Mouse (Mus musculus) hindbrain, embryonic 15.5 days (tissue): Measurements from ENCODE around the gene Sestd1. TPM values are rescaled to one million over a fixed set of nuclear protein-coding genes. Genes with fewer than 3 reads are reported as not detected.
A peak's percentile ranks its signal among the peaks of the same experiment; 100 is the strongest.

ENCODE experiments used
- ATAC-seq: fragments of 200-750 bp; cut with Nextera tagmentation; 2 replicates; pipeline ENCODE4 v1.8.0; 2017; ENCODE audit warnings: low read depth, moderate number of reproducible peaks, moderate TSS enrichment; ENCODE audit not compliant: low FRiP score
- H3K27ac ChIP-seq: fragments of 300-500 bp; sonication (generic); replicated peaks from 2 replicates; pipeline ENCODE4 v1.5.1; 2015; ENCODE audit warnings: mild to moderate bottlenecking, inconsistent platforms
- H3K27me3 ChIP-seq: fragments of 300-500 bp; sonication (generic); 2 replicates; pipeline ENCODE4 v1.6.1; 2015; ENCODE audit warnings: control low read depth, inconsistent platforms
- H3K36me3 ChIP-seq: fragments of 300-500 bp; sonication (generic); 2 replicates; pipeline ENCODE4 v1.6.1; 2015; ENCODE audit warnings: control low read depth, inconsistent platforms
- H3K4me1 ChIP-seq: fragments of 300-500 bp; sonication (generic); replicated peaks from 2 replicates; pipeline ENCODE4 v1.6.1; 2015; ENCODE audit warnings: control low read depth, inconsistent platforms
- H3K4me2 ChIP-seq: fragments of 300-500 bp; sonication (generic); 2 replicates; pipeline ENCODE4 v1.6.1; 2015; ENCODE audit warnings: moderate library complexity, mild to moderate bottlenecking, inconsistent platforms
- H3K4me3 ChIP-seq: fragments of 300-500 bp; sonication (generic); 2 replicates; pipeline ENCODE4 v1.5.1; 2015; ENCODE audit warnings: mild to moderate bottlenecking, inconsistent platforms
- H3K9ac ChIP-seq: fragments of 300-500 bp; sonication (generic); 2 replicates; pipeline ENCODE4 v1.6.1; 2015; ENCODE audit warnings: inconsistent platforms
- H3K9me3 ChIP-seq: fragments of 300-500 bp; sonication (generic); 2 replicates; pipeline ENCODE4 v1.6.1; 2016; ENCODE audit warnings: control low read depth, inconsistent platforms
- WGBS: fragments of 180-500 bp; shearing (Covaris S2); methylation state at CpG from one replicate; pipeline ENCODE4 v1.1.7; 2015; 5-methylcytosine and 5-hydroxymethylcytosine counted together
- polyA plus RNA-seq: library from polyadenylated mRNA; unstranded; fragments of >200 nt; fragmentation: Nextera tagmentation; extraction: Ambion mirVana; gene quantifications from 2 replicates; pipeline ENCODE4 v1.2.1, GENCODE M21; 2015

The Sestd1 gene
- polyA plus RNA-seq, 1 experiment from 2014 or later = 28.1 TPM

DNA sequence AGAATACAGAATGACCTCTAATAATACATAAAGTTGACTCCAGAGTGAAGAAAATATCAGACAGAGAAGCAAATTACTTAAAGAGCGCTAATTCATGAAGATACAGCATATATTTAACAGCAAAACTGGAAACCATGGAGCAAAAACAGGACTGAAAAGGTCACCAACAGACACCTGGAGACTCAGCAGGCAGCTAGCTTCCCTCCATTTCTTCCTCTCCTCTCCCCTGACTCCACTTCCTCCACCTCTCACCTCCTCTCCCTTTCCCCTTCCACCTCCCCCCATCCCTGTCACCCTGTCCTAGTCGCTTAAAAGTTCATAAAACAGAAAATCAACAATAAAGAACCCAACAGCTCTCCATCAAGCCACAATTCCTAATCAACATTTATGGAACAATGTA, 13.5 kb downstream of the Sestd1 start:
- no peaks in the 10 kb centered on the region for H3K27me3 ChIP-seq
- no peaks in the 10 kb centered on the region for H3K36me3 ChIP-seq
- H3K9ac ChIP-seq = no peak overlapping the region
- no peak overlapping the region for H3K27ac ChIP-seq
- H3K4me2 ChIP-seq = no peak overlapping the region
- H3K9me3 ChIP-seq = no peaks in the 10 kb centered on the region
- H3K4me3 ChIP-seq = no peak overlapping the region
- ATAC-seq = no peak
- WGBS = 87% methylated on average over 2 of the region's 2 CpGs
- H3K4me1 ChIP-seq = peaks cover 52% of the 10 kb centered on the region

DNA sequence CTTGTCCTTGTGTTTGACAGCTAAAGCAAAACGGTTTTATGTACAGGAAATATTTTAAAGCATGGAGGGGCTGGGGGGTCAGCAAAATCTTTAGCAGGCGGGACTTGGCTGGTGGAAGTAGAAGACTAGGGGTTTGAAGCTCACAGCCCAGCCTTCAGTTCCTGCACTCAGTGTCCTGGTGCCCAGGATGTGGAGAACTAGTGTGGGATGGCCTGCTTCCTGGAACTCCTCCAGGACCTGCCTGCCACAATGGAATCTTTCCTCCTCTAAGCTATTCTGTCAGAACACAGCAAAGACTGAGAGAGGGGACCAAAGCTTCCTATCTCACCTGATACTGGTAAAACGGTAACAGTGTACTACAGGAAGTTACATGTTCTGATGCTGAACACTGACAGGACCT, 14.4 kb downstream of the Sestd1 start:
- Histone ChIP-seq H3K9me3 (no peaks in the 10 kb centered on the region), H3K36me3 (no peaks in the 10 kb centered on the region), H3K4me3 (no peak overlapping the region), H3K27ac (no peak overlapping the region), H3K27me3 (no peaks in the 10 kb centered on the region), H3K4me2 (no peak overlapping the region), H3K9ac (no peak overlapping the region), H3K4me1 (peaks cover 56% of the 10 kb centered on the region)
- WGBS = 89% methylated on average over 3 of the region's 3 CpGs
- ATAC-seq = no peak

DNA sequence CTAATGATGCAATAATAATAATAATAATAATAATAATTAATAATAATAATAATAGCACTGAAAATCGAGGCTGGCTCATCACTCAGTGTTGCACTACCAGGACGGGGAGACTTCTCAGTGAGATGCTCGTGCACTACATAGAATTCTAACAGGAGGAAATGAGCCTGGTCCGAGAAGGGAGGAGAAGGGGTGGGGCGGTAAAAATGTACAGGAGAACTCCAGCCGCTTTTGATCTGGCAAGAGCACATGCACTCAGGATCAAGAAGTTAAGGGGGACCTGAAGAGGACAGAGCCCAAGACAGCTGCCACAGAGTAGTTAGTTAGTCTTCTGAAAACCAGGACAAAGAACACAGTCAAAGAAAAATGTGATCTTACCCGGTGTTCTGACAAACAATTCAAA, 15.1 kb downstream of the Sestd1 start:
- WGBS = 77% methylated on average over 7 of the region's 7 CpGs
- Histone ChIP-seq H3K4me1 (peaks cover 55% of the 10 kb centered on the region), H3K27ac (no peak overlapping the region), H3K4me2 (no peak overlapping the region), H3K27me3 (no peaks in the 10 kb centered on the region), H3K36me3 (no peaks in the 10 kb centered on the region), H3K4me3 (no peak overlapping the region), H3K9ac (no peak overlapping the region), H3K9me3 (no peaks in the 10 kb centered on the region)
- no peak for ATAC-seq

DNA sequence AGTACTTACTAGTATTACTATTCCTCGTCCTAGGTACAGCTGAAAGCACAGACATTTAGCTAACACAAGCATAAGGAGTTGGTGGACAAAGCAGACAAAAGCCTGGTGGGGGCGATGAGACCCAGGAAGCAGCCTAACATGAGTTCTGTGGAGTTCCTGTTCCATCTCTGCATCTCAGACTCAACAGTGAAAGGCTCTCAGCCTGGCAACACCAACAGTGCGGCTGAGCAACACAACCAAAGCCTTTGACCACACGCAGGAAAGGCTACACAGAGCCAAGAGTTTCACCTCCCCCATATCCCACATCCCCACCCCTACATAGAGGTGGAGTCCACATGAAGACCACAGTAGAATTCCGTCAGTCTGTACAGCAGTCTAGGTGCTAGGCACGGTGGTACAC, 15.8 kb downstream of the Sestd1 start:
- Histone ChIP-seq H3K4me2 (no peak overlapping the region), H3K9ac (no peak overlapping the region), H3K27me3 (no peaks in the 10 kb centered on the region), H3K4me1 (peaks cover 50% of the 10 kb centered on the region), H3K9me3 (no peaks in the 10 kb centered on the region), H3K27ac (no peak overlapping the region), H3K4me3 (no peak overlapping the region), H3K36me3 (no peaks in the 10 kb centered on the region)
- 88% methylated on average over 6 of the region's 6 CpGs for WGBS
- no peak for ATAC-seq

DNA sequence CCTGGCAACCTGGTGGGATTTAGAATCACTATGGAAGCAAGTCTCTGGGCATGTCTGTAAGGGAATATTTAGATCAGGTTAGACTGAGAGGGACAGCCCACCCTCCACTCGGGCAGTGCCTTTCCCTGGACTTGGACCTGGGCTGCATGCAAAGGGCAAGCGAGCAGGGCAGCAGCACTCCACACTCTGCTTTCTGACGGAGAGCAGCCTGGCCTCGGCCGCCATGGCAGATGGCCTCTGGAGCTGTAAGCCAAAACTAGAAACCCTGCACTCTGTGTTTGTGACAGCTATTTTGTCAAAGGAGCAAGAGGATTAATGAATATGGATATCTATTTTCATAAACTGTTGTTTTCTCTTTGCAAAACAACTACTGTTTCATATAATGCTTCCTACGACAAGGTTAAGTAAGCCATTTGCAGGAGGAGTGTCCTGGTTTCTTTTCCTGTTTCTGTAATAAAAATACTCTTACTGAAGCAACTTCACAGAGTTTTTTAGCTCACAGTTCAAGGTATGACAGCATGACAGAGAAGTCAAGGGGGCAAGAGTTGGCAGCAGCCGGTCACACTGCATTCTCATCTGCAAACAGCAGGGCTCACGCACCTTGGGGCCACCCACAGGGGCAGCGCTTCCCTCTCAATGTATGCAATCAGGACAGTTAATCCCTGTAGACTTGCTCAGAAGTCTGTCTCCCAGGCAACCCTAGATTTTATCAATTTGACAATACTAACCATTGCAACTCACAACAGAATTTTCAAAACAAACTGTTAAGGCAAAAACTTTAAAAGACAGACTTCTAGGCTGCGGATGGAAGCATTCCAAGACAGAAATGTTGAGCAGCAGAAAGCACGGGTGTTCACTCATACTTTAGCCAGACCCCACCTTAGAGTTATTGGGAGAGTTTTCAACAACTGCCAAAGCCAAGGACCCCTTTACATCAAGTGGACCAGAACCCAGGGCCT, 16.6 kb downstream of the Sestd1 start:
- no peak overlapping the region for H3K4me2 ChIP-seq
- peak overlapping the region; percentile 48; the same call in 1 of the 2 replicates for H3K27ac ChIP-seq
- WGBS = 51% methylated on average over 11 of the region's 11 CpGs
- no peaks in the 10 kb centered on the region for H3K36me3 ChIP-seq
- H3K27me3 ChIP-seq = no peaks in the 10 kb centered on the region
- 0 out of 2 replicates have a peak, but pooled peaks have one; percentile 14 for ATAC-seq
- no peak overlapping the region for H3K9ac ChIP-seq
- H3K4me1 ChIP-seq = peaks cover 42% of the 10 kb centered on the region
- no peak overlapping the region for H3K4me3 ChIP-seq
- no peaks in the 10 kb centered on the region for H3K9me3 ChIP-seq

DNA sequence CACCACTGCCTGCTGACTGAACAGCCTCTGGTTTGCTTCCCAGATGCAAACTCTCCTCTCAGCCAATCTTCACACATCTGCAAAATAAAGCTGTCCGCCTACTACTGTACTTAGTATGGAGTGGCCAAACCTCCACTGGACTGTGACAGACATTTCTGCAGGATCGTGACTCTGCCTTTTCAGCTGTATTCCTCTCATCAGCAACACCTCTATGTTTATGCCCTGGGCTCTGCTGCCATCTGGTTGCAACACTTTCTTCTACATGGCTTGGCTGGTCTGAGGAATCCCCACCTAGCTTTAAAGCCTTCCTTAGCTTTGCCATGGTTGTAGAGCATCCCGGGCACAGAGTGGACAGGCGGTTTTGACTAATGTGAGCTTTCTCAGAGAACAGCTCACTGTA, 20.3 kb downstream of the Sestd1 start:
- Histone ChIP-seq H3K4me3 (no peak overlapping the region), H3K4me1 (peaks cover 30% of the 10 kb centered on the region), H3K36me3 (no peaks in the 10 kb centered on the region), H3K27ac (no peak overlapping the region), H3K4me2 (no peak overlapping the region), H3K9me3 (no peaks in the 10 kb centered on the region), H3K27me3 (no peaks in the 10 kb centered on the region), H3K9ac (no peak overlapping the region)
- ATAC-seq = peak; percentile 13; the same call in 1 of the 2 replicates
- 79% methylated on average over 4 of the region's 4 CpGs for WGBS

DNA sequence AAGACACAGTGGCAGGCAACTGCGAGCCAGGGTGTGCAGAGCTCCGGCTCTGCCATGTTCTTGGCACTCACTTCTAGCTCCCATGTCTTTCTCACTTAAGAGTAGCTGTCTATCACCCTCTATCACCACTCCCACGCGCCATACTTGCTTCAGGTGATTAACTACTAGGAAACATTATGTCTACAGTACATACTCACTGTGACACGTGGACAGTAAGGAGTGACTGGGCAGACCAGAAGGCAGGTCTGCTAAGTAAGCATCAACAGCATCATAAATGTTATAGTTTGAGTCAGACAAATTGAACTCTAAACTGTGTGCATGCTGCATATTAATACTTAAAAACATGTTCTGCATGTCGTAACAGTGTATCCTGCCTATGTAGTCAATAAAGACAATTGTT, 27.2 kb downstream of the Sestd1 start:
- H3K27ac ChIP-seq = no peak overlapping the region
- H3K9me3 ChIP-seq = no peaks in the 10 kb centered on the region
- H3K4me3 ChIP-seq = no peak overlapping the region
- no peak overlapping the region for H3K9ac ChIP-seq
- ATAC-seq = 0 out of 2 replicates have a peak, but pooled peaks have one; percentile 9
- H3K36me3 ChIP-seq = no peaks in the 10 kb centered on the region
- whole genome bisulfite sequencing = 87% methylated on average over 6 of the region's 6 CpGs
- peaks cover 11% of the 10 kb centered on the region for H3K4me1 ChIP-seq
- H3K27me3 ChIP-seq = no peaks in the 10 kb centered on the region
- no peak overlapping the region for H3K4me2 ChIP-seq

DNA sequence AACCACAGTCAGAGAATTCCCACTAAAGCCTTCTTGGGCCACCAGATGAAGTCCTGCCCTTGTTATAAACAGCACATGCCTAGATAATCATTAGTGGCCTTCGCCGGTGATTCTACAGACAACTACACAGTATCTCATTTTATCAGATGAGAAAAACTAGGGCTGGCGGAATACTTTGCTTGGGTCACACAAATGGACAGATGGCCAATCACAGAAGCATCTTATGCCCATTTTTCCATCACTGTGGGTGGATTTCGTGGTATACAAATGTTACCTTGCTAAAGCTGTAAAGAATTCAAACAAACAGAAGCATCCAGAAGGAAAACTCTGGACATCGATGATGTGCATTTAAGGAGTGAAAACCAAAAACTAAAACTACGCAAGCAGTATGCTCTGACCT, 28.7 kb downstream of the Sestd1 start:
- no peaks in the 10 kb centered on the region for H3K9me3 ChIP-seq
- no peak overlapping the region for H3K4me2 ChIP-seq
- no peaks in the 10 kb centered on the region for H3K27me3 ChIP-seq
- ATAC-seq = no peak
- H3K27ac ChIP-seq = no peak overlapping the region
- no peak overlapping the region for H3K9ac ChIP-seq
- 96% methylated on average over 6 of the region's 6 CpGs for WGBS
- no peak overlapping the region for H3K4me3 ChIP-seq
- no peaks in the 10 kb centered on the region for H3K36me3 ChIP-seq
- peaks cover 11% of the 10 kb centered on the region for H3K4me1 ChIP-seq

DNA sequence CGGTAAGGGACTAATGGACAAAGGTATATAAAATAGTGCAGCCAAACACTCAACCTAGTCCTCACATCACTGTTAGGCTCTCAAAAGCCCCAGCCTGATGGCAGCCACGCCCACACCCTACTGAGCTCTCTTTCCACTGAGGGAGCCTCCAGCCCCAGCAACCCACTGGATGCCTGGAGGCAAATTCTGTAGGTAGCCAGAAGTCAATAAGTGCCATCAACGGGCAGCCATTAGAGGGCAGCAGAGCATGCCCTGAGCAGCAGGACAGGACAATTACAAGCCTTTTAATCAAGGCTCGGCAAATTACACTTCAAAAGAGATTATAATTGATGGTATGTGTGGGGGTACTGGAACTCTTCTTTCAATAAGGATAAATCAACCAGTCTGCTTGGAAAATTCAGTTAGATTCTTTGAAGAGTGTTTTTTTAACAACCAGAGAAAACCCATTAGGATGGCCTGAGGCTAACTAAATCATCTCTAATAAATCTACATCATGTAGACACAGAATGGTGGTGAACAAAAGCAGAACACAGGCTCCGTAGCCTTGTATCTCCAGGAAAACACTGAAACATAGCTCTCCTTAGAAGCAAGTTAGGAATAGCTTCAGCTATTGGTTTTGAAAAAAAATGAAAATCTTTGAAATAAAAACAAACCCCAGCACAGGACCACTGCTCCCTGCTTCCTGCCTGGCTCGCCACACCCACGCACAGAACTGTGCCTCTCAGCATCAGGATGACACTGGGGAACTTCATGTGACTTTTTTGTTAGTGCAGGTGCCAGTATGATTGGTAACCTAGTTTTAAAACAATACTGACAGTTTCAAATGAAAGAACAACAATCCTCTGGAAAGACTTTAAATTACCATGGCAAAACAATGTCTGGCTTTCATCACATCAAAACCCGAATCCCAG, 30.4 kb downstream of the Sestd1 start:
- no peaks in the 10 kb centered on the region for H3K36me3 ChIP-seq
- H3K9me3 ChIP-seq = no peaks in the 10 kb centered on the region
- 31% methylated on average over 8 of the region's 8 CpGs for WGBS
- no peak overlapping the region for H3K4me2 ChIP-seq
- peaks cover 17% of the 10 kb centered on the region for H3K4me1 ChIP-seq
- H3K27me3 ChIP-seq = no peaks in the 10 kb centered on the region
- ATAC-seq = 0 out of 2 replicates have a peak, but pooled peaks have one; percentile 29
- H3K4me3 ChIP-seq = no peak overlapping the region
- no peak overlapping the region; the same call in 1 of the 2 replicates for H3K27ac ChIP-seq
- no peak overlapping the region for H3K9ac ChIP-seq

DNA sequence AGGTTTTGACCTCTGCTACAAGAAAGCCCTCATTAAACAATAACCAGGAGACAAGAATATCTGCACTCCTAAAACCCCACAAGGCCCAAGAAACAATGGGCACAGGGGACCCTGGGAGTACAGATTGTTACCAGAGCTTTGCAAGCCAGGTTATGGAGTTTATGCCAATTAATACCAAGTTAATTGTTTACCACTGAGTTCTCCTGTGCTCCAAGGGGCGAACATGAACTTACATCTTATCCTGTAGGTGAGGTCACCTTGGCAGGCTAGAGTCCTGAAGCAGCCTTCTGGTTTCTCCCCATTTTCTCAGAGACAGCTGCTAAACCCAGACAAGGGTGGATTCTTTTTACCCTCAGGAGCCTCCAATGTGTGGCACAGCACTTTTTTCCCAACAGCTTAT, 32.0 kb downstream of the Sestd1 start:
- H3K36me3 ChIP-seq = no peaks in the 10 kb centered on the region
- no peak for ATAC-seq
- H3K27me3 ChIP-seq = no peaks in the 10 kb centered on the region
- H3K27ac ChIP-seq = no peak overlapping the region
- no peak overlapping the region for H3K4me3 ChIP-seq
- H3K4me2 ChIP-seq = no peak overlapping the region
- H3K9me3 ChIP-seq = no peaks in the 10 kb centered on the region
- H3K9ac ChIP-seq = no peak overlapping the region
- H3K4me1 ChIP-seq = peaks cover 17% of the 10 kb centered on the region
- 93% methylated on average over 1 of the region's 1 CpGs for WGBS

DNA sequence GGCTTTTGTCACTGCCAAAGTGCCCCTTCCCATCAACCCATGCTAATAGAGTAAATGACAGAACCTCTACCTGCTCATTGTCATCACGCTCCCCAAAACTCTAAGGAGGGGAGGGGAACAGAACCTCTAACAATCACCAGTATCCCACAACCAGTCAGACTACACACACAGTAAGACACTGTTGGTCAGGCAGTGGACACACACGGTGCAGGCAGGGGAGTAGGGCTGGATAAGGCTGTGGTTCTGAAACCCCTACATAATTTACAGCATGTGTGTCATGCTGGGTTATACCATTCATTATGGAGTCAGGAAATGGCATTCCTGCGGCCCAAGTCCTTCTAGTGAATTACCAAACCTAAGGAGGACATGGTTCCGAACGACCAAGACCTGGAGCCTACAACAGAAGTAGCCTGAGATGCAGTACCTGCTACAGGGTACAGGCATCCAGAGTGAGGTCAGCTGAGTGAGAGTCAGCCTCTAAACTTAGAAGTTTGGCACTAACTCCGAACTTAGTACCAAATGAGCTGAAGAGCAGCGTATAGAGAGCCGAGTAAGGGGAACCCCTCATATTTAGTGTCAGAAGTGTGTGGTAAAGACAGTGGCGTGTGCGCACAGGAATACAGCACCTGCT, 33.1 kb downstream of the Sestd1 start:
- no peaks in the 10 kb centered on the region for H3K27me3 ChIP-seq
- no peak overlapping the region for H3K27ac ChIP-seq
- ATAC-seq = no peak
- no peaks in the 10 kb centered on the region for H3K36me3 ChIP-seq
- no peaks in the 10 kb centered on the region for H3K9me3 ChIP-seq
- H3K4me3 ChIP-seq = no peak overlapping the region
- WGBS = 91% methylated on average over 10 of the region's 10 CpGs
- peaks cover 17% of the 10 kb centered on the region for H3K4me1 ChIP-seq
- no peak overlapping the region for H3K9ac ChIP-seq
- no peak overlapping the region for H3K4me2 ChIP-seq
